Mouse (Mus musculus) ES-E14 (cell line): ENCODE data around the gene Lhfpl2.

Experiments
- HCFC1 ChIP-seq: IDR thresholded peaks from 2 replicates; pipeline ENCODE4 v1.6.1; 2012; ENCODE audit warnings: low read length, inconsistent platforms, borderline replicate concordance; ENCODE audit not compliant: insufficient read depth
- ZC3H11A ChIP-seq: IDR thresholded peaks from 2 replicates; pipeline ENCODE4 v1.6.1; 2012; ENCODE audit warnings: low read depth, mild to moderate bottlenecking, inconsistent platforms, low read length, borderline replicate concordance

- TF ChIP-seq HCFC1 (no peak), ZC3H11A (no peak)
These were observed 16.1 kb downstream of the Lhfpl2 start for GRCm38 (mm10) chr13:94073716-94074115.
